Mouse (Mus musculus): ENCODE results near the gene Gga2. TPM values are rescaled to one million over a fixed set of nuclear protein-coding genes. Genes with fewer than 3 reads are reported as not detected.

The Gga2 gene
- total and polyA plus RNA-seq, 3 experiments, result 25.3 to 28.5 (median 25.7) TPM

- 78% methylated on average over 9 of the region's 9 CpGs for WGBS
- Histone ChIP-seq H3K4me1 (ENCODE audit: control insufficient read depth, insufficient read depth, low read length) (no peaks in the 10 kb centered on the region), H3K27ac (no peak overlapping the region), H3K9ac (ENCODE audit: low read depth, low read length) (no peak overlapping the region), H3K36me3 (ENCODE audit: control insufficient read depth, insufficient read depth, low read length) (no peaks in the 10 kb centered on the region), H3K79me2 (replicated peaks; ENCODE audit: control insufficient read depth, insufficient read depth, low read length) (no peaks in the 10 kb centered on the region), H3K27me3 (ENCODE audit: control insufficient read depth, insufficient read depth, low read length) (no peaks in the 10 kb centered on the region), H3K4me3 (no peak overlapping the region)
- intact Hi-C loops (cut with DNase I), result no loop called here
- DNase-seq, result no peak
- TF ChIP-seq CTCF (IDR thresholded peaks at IDR 0.05) (no peak), EP300 (IDR thresholded peaks at IDR 0.05; ENCODE audit: insufficient read depth, low read depth, low read length) (no peak), POLR2A (IDR thresholded peaks at IDR 0.05; ENCODE audit: insufficient read depth, low read depth, low read length) (no peak)
These were observed 52.2 kb downstream of the Gga2 start for GRCm38 (mm10) chr7:121968816-121969215.

- Histone ChIP-seq H3K36me3 (ENCODE audit: control insufficient read depth, insufficient read depth, low read length) (no peaks in the 10 kb centered on the region), H3K27ac (no peak overlapping the region), H3K79me2 (replicated peaks; ENCODE audit: control insufficient read depth, insufficient read depth, low read length) (no peaks in the 10 kb centered on the region), H3K4me3 (no peak overlapping the region), H3K27me3 (ENCODE audit: control insufficient read depth, insufficient read depth, low read length) (no peaks in the 10 kb centered on the region), H3K9ac (ENCODE audit: low read depth, low read length) (no peak overlapping the region), H3K4me1 (ENCODE audit: control insufficient read depth, insufficient read depth, low read length) (no peaks in the 10 kb centered on the region)
- DNase-seq, result no peak
- intact Hi-C loops (cut with DNase I), result no loop called here
- no peak for TF ChIP-seq POLR2A (IDR thresholded peaks at IDR 0.05; ENCODE audit: insufficient read depth, low read depth, low read length)
- TF ChIP-seq EP300 (IDR thresholded peaks at IDR 0.05; ENCODE audit: insufficient read depth, low read depth, low read length), result no peak
- no peak for TF ChIP-seq CTCF (IDR thresholded peaks at IDR 0.05)
- 49% methylated on average over 8 of the region's 8 CpGs for WGBS
These were observed 52.8 kb downstream of the Gga2 start for GRCm38 (mm10) chr7:121968242-121968641.

DNA sequence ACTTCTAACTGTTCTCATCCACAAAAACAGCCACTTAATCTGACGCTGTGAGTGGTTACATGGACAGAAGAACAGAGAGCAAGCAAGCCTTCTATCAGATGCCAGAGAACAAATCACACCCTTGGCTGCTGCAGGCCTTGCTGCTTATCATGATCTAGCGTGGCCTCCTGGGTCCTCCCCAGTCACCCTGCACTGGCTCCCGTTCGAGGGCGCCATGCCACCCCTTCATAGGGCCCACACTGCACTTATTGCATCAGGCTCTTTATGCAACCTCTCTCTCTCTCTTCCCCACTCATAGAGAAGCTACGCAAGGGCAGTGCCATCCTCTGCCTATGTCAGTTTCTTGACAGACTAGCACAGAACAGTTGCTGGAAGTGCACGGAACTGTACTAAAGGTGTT is 54.9 kb downstream of the Gga2 start:
- Histone ChIP-seq H3K27ac (no peak overlapping the region), H3K27me3 (ENCODE audit: control insufficient read depth, insufficient read depth, low read length) (no peaks in the 10 kb centered on the region), H3K4me3 (no peak overlapping the region), H3K4me1 (ENCODE audit: control insufficient read depth, insufficient read depth, low read length) (no peaks in the 10 kb centered on the region), H3K9ac (ENCODE audit: low read depth, low read length) (no peak overlapping the region), H3K79me2 (replicated peaks; ENCODE audit: control insufficient read depth, insufficient read depth, low read length) (no peaks in the 10 kb centered on the region), H3K36me3 (ENCODE audit: control insufficient read depth, insufficient read depth, low read length) (no peaks in the 10 kb centered on the region)
- WGBS, result 85% methylated on average over 7 of the region's 7 CpGs
- TF ChIP-seq POLR2A (IDR thresholded peaks at IDR 0.05; ENCODE audit: insufficient read depth, low read depth, low read length), result no peak
- no peak for TF ChIP-seq EP300 (IDR thresholded peaks at IDR 0.05; ENCODE audit: insufficient read depth, low read depth, low read length)
- TF ChIP-seq CTCF (IDR thresholded peaks at IDR 0.05), result no peak
- intact Hi-C loops (cut with DNase I), result no loop called here
- DNase-seq, result no peak

DNA sequence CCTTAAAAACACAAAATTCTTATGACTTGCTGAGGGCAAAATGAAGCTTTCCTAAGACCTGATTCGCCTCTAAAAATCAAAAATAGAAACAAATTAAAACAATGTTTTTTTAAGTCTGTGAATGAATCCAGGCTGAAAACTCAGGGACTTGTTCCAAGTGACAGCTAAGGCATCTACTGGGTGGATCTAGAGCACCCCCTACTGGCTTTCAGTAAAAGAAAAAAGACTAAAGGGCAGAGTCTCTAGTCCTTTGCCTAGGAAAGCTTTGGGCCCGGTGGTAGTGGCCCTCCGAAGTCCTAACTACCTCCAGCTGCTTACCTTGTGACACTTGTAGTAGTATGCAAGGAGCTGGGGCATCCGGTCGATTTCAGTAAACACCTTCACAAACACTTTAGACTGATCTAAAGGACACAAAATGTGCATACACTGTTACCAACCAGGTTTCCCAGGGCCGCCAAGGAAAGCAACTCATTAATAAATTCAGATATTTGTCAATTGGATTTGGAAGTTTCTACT is 57.1 kb downstream of the Gga2 start:
- H3K27ac ChIP-seq, result no peak overlapping the region
- intact Hi-C loops (cut with DNase I), result loop anchor here (1.0 to 2.0 kb wide), 2 partner anchors 65 to 230 kb away; partner anchors contain the start of gene Scnn1g
- no peak overlapping the region for H3K4me3 ChIP-seq
- no peak for DNase-seq
- H3K36me3 ChIP-seq (ENCODE audit: control insufficient read depth, insufficient read depth, low read length), result no peaks in the 10 kb centered on the region
- 64% methylated on average over 6 of the region's 6 CpGs for WGBS
- H3K4me1 ChIP-seq (ENCODE audit: control insufficient read depth, insufficient read depth, low read length), result no peaks in the 10 kb centered on the region
- TF ChIP-seq POLR2A (IDR thresholded peaks at IDR 0.05; ENCODE audit: insufficient read depth, low read depth, low read length), result no peak
- no peak for TF ChIP-seq EP300 (IDR thresholded peaks at IDR 0.05; ENCODE audit: insufficient read depth, low read depth, low read length)
- TF ChIP-seq CTCF (IDR thresholded peaks at IDR 0.05), result peak; percentile 86
- H3K27me3 ChIP-seq (ENCODE audit: control insufficient read depth, insufficient read depth, low read length), result no peaks in the 10 kb centered on the region
- no peak overlapping the region for H3K9ac ChIP-seq (ENCODE audit: low read depth, low read length)
- H3K79me2 ChIP-seq (replicated peaks; ENCODE audit: control insufficient read depth, insufficient read depth, low read length), result no peaks in the 10 kb centered on the region

DNA sequence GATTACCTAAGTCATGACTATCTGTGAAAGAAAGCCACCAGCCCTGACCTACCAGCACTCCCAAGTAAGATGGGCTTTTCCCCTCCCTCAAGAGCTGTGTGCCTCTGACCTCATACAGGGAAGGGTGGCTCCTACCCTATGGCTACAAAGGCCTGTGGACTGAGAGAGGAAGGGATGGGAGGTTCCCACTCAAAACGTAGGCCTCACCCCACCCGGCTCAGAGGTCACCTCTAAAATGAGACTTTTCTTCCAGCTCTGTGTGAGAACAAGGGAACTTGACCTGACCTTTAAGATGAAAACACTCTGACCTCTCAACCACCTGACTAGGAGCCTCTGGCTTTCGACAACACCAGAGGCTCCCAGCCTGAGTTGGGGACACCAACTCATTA is 58.5 kb downstream of the Gga2 start:
- intact Hi-C loops (cut with DNase I), result loop anchor here (2.0 kb wide), 1 partner anchor 64 kb away; no protein-coding TSS in a partner anchor
- WGBS, result 72% methylated on average over 3 of the region's 3 CpGs
- H3K79me2 ChIP-seq (replicated peaks; ENCODE audit: control insufficient read depth, insufficient read depth, low read length), result no peaks in the 10 kb centered on the region
- no peak for DNase-seq
- H3K4me3 ChIP-seq, result no peak overlapping the region
- no peak overlapping the region for H3K27ac ChIP-seq
- H3K4me1 ChIP-seq (ENCODE audit: control insufficient read depth, insufficient read depth, low read length), result no peaks in the 10 kb centered on the region
- H3K9ac ChIP-seq (ENCODE audit: low read depth, low read length), result no peak overlapping the region
- no peaks in the 10 kb centered on the region for H3K27me3 ChIP-seq (ENCODE audit: control insufficient read depth, insufficient read depth, low read length)
- no peaks in the 10 kb centered on the region for H3K36me3 ChIP-seq (ENCODE audit: control insufficient read depth, insufficient read depth, low read length)
- TF ChIP-seq EP300 (IDR thresholded peaks at IDR 0.05; ENCODE audit: insufficient read depth, low read depth, low read length) (no peak), CTCF (IDR thresholded peaks at IDR 0.05) (no peak), POLR2A (IDR thresholded peaks at IDR 0.05; ENCODE audit: insufficient read depth, low read depth, low read length) (no peak)

DNA sequence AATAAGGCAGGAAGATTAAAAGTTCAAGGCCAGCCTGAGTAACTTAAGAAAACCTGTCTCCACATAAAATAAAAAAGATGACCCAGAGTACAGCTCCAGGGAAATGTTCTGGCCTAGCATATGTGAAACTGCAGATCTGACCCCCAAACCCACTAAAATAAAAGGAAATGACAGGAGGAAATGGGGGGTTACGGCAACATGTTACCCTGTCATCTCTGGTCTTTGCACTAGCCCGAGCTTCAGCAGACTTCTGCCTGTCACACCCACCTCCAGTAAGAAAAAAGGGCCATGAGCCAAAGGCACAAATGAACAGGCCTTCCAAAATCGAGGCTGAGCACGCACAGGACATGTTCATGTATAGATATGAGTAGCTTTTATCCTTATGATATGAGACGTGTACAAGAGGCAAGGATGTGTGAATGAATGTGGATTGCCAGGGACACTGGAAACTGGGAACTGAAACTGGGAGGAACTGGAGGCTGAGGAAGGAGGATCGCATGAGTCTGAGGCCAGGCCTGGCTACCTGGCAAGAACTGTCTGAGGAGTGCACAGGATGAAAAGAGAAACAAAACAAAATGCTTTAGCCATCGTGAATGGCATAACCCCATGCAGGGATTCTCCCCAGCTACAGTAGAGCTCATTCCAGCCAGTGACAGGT is 59.0 kb downstream of the Gga2 start:
- Histone ChIP-seq H3K36me3 (ENCODE audit: control insufficient read depth, insufficient read depth, low read length) (no peaks in the 10 kb centered on the region), H3K27ac (no peak overlapping the region), H3K4me3 (no peak overlapping the region), H3K79me2 (replicated peaks; ENCODE audit: control insufficient read depth, insufficient read depth, low read length) (no peaks in the 10 kb centered on the region), H3K27me3 (ENCODE audit: control insufficient read depth, insufficient read depth, low read length) (no peaks in the 10 kb centered on the region), H3K9ac (ENCODE audit: low read depth, low read length) (no peak overlapping the region), H3K4me1 (ENCODE audit: control insufficient read depth, insufficient read depth, low read length) (no peaks in the 10 kb centered on the region)
- intact Hi-C loops (cut with DNase I), result loop anchor here (2.0 kb wide), 1 partner anchor 63 kb away; no protein-coding TSS in a partner anchor
- TF ChIP-seq EP300 (IDR thresholded peaks at IDR 0.05; ENCODE audit: insufficient read depth, low read depth, low read length), result no peak
- TF ChIP-seq CTCF (IDR thresholded peaks at IDR 0.05), result no peak
- no peak for TF ChIP-seq POLR2A (IDR thresholded peaks at IDR 0.05; ENCODE audit: insufficient read depth, low read depth, low read length)
- no peak for DNase-seq
- WGBS, result 65% methylated on average over 7 of the region's 7 CpGs
